Mouse (Mus musculus) cortical plate, adult 2 months (tissue): ENCODE measurements around the gene Sucla2.

ENCODE experiments used
- CTCF ChIP-seq: fragments of 200-500 bp; IDR thresholded peaks from 2 replicates; pipeline ENCODE4 v1.5.1; 2011; ENCODE audit warnings: mild to moderate bottlenecking, control low read depth, low read length; ENCODE audit not compliant: insufficient read depth; ENCODE audit errors: extremely low read depth
- POLR2A ChIP-seq: fragments of 200-500 bp; IDR thresholded peaks from 2 replicates; pipeline ENCODE4 v1.6.1; 2011; ENCODE audit warnings: mild to moderate bottlenecking, low read length, control low read depth; ENCODE audit not compliant: insufficient read depth; ENCODE audit errors: extremely low read depth

GRCm38 (mm10) chr14:73550732-73551131 is 25.6 kb downstream of the Sucla2 start:
- no peak for TF ChIP-seq CTCF
- TF ChIP-seq POLR2A = no peak
